Mouse (Mus musculus): ENCODE measurements at regions not wholly inside any gene's neighbourhood (a gene's known extent, or its start where the extent isn't known, plus 50 kb on each side); places are given as distances from the start of the nearest gene placed in this dataset.

DNA sequence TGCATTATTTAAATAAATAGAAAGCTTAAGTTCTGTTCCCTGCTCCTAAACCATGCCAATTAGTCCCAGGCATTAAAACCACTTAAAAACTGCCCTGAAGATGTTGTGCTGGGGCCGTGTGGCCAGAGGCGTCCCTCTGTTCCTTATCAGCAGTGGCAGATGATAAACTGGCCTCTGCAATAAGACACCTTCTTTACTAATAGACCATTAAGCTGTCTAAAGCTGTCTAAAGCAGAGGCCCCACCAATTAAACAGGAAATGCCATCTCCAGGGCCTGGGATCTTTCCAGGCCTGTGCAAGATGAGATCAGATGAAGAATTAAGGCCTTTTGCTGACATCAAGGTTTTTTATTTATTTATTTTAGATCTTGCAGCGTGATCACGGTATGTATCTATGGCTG lies 118.6 kb downstream of the Edn3 start:
- no peak for DNase-seq (ENCODE audit: extremely low spot score in 1 of 2, low spot score in 2 of 2)
- intact Hi-C loops (cut with DNase I): no loop called here

- no peak for DNase-seq (ENCODE audit: extremely low spot score in 1 of 2, low spot score in 2 of 2)
- intact Hi-C loops (cut with DNase I): no loop called here
These were observed 120.2 kb downstream of the Edn3 start for GRCm38 (mm10) chr2:174880659-174881058.

GRCm38 (mm10) chr2:174884232-174885225 lies 124.1 kb downstream of the Edn3 start:
- no peak for DNase-seq (ENCODE audit: extremely low spot score in 1 of 2, low spot score in 2 of 2)
- intact Hi-C loops (cut with DNase I): no loop called here

DNA sequence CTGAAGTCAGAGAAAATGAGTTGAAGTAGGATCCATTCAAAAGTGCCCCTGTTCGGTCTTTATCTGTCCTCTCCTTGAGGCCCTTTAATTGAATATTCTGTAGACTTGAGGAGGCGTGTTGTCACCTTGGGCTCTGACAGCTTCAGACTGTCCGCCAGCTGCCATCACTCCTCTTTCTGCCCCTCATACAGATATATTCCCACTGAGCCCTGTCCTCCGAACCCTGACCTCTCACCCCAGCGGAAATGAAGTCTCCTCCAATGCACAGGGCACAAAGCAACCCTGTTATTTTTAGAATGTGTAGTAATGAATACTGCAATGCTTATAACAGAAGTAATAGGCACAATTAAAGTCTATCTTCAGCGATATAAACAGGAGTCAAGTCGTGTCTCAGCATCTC lies 117.4 kb upstream of the Gm14444 start:
- intact Hi-C loops (cut with DNase I): loop anchor here (10.0 kb wide), 1 partner anchor 1328 kb away; no protein-coding TSS in a partner anchor
- DNase-seq (ENCODE audit: extremely low spot score in 1 of 2, low spot score in 2 of 2): no peak

- peak in 1 of 2 experiments; percentile 34 for DNase-seq (ENCODE audit: extremely low spot score in 1 of 2, low spot score in 2 of 2)
- intact Hi-C loops (cut with DNase I): loop anchor here (5.0 to 10.0 kb wide), 2 partner anchors 40 to 1333 kb away; no protein-coding TSS in a partner anchor
These were observed 112.6 kb upstream of the Gm14444 start for GRCm38 (mm10) chr2:174897424-174897823.

DNA sequence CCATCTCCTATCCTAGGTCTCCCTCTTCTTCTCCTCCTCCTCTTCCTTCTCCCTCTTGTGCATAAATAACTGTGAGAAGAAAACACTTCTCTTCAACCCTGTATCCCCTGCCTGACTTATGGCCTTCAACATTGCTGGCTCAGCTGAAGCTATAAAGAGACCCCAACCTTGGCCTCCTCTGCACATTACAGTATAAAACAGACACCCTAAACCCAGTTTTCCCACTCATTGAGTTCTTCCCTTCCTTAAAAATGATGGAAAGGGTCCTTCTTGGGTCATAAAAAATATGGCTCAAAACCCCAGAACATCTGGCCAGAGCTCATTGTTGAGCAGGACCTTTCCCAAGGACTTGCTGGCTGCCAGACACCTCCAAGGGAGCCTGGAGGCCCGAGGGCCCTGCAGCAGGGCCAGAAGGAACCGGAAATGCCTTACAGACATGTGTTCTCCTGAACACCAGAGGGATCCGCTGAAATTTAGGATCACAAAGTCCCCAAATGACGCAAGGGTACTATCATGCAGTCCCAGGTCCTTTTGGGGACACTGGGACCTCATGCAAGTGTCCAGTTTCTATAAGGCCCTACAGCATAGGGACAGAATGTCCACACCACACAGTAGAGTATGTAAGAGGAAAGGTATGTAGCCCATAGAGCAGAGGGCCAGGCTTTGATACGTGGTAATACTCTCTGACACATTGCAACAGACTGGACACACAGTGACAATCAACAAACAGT lies 109.9 kb upstream of the Gm14444 start:
- intact Hi-C loops (cut with DNase I): loop anchor here (1.0 to 10.0 kb wide), 6 partner anchors 43 to 1715 kb away; no protein-coding TSS in a partner anchor
- no peak for DNase-seq (ENCODE audit: extremely low spot score in 1 of 2, low spot score in 2 of 2)

- intact Hi-C loops (cut with DNase I): loop anchor here (1.0 to 10.0 kb wide), 4 partner anchors 228 to 1716 kb away; no protein-coding TSS in a partner anchor
These were observed 109.4 kb upstream of the Gm14444 start for GRCm38 (mm10) chr2:174900671-174900991.

DNA sequence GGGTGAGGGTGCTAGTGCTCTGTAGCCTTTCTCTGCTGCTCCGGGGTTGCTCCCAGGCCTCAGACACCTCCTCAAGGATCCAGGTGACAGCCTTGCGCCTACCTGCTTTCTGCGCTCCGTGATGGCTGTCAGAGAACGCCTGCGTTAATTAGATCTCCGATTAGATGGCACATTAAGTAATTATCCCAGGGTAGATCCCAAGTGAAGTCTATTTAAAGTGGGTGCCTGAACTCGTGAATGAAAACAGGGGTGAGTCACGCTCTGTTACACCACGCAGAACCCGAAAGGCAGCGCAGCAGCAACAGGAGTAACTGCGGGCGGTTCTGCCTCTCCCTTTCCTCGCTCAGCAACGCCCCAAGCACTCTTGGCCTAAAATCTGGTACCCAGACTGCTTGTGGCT lies 108.2 kb upstream of the Gm14444 start:
- no peak for DNase-seq (ENCODE audit: extremely low spot score in 1 of 2, low spot score in 2 of 2)
- intact Hi-C loops (cut with DNase I): loop anchor here (5.0 to 10.0 kb wide), 3 partner anchors 230 to 1717 kb away; no protein-coding TSS in a partner anchor

More at GRCm38 (mm10) chr2:174900671-174900991, 109.4 kb upstream of the Gm14444 start:
- DNase-seq (ENCODE audit: extremely low spot score in 1 of 2, low spot score in 2 of 2): peak; percentile 49 to 56

DNA sequence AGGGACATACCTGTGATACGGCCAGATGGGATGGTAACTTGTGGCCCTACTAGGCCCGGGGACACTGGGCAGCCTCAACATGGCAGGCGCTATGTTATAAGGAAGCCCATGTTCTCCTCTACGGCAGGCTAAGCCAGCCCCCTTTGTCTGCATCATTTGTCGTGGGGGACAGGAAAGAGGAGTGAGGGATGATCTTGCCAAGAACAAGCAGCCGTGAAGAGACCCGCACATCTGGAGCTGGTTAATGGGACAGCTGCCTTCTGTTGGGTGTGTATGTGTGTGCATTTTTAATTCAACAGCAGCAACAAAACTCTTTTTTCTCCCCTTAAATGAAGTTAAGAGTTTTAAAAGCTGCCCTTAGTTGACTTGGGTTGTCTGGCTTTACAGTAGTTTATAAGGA lies 106.4 kb upstream of the Gm14444 start:
- no peak for DNase-seq (ENCODE audit: extremely low spot score in 1 of 2, low spot score in 2 of 2)
- intact Hi-C loops (cut with DNase I): loop anchor here (5.0 to 10.0 kb wide), 3 partner anchors 231 to 1719 kb away; no protein-coding TSS in a partner anchor

GRCm38 (mm10) chr2:174905865-174906639 lies 104.0 kb upstream of the Gm14444 start:
- peak in 1 of 2 experiments; percentile 27 for DNase-seq (ENCODE audit: extremely low spot score in 1 of 2, low spot score in 2 of 2)
- intact Hi-C loops (cut with DNase I): loop anchor here (10.0 kb wide), 1 partner anchor 1721 kb away; no protein-coding TSS in a partner anchor

GRCm38 (mm10) chr2:174917146-174917905 lies 92.7 kb upstream of the Gm14444 start:
- DNase-seq (ENCODE audit: extremely low spot score in 1 of 2, low spot score in 2 of 2): no peak
- intact Hi-C loops (cut with DNase I): no loop called here

GRCm38 (mm10) chr2:174917975-174918374 lies 92.1 kb upstream of the Gm14444 start:
- no peak for DNase-seq (ENCODE audit: extremely low spot score in 1 of 2, low spot score in 2 of 2)
- intact Hi-C loops (cut with DNase I): no loop called here

- intact Hi-C loops (cut with DNase I): no loop called here
These were observed 87.8 kb upstream of the Gm14444 start for GRCm38 (mm10) chr2:174922208-174922607.

DNA sequence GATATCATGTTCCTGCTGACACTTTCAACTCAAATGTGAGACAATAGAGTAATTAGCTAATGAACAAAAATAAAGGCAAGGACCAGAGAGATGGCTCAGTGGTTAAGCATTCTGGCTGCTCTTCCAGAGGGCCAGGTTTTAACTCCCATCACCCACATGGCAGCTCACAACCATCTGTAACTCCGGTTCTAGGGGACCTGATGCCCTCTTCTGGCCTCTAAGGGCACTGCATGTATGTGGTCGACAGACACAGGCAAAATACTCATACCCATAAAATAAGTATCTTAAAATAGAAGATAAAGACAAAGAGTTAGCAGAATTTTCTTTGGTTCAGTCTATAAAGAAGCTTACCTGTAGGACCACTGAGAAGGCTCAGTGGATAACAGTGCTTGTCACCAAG lies 80.3 kb upstream of the Gm14444 start:
- intact Hi-C loops (cut with DNase I): no loop called here
- DNase-seq (ENCODE audit: extremely low spot score in 1 of 2, low spot score in 2 of 2): no peak

More at GRCm38 (mm10) chr2:174922208-174922607, 87.8 kb upstream of the Gm14444 start:
- no peak for DNase-seq (ENCODE audit: extremely low spot score in 1 of 2, low spot score in 2 of 2)

DNA sequence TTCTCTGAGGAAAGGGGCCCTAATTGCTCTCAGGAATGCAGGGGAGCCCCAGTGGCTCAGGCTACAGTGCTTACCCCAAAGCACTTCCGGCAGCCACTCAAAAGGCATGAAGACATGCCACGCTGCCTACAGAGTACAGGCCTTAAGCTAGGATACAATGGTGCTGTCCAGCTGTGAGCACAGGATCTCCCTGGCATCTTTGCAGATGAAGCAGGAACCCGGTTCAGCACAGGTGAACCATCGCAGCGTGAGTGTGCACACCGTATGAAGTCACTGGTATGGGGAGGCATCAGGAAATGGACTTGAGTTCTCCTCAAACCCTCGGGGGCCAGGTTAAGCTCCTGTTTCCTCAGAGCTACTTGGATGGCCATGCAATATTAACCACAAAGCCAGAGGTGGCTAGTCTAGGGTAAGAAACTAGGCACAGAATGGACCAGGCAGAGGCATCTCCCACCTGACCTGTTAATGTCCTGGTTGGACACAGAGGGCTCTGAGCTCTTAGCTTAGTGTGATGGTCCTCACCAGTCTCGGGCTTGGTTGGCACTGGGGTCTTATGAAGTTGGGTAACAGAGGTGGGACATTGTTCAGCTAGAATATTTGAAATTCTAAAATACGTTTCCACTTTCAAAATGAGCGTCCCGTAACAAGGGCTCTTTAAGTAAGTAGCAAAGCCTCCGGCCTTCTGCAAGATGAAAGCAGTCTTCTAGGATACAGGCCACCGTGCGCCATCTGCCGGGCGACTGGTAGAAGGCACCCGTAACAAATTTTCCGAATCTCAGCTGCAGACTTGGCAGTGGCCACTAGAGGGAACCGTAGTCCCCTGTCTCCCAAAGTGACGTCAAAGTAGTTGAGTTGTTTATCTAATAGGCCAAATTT lies 77.7 kb upstream of the Gm14444 start:
- intact Hi-C loops (cut with DNase I): no loop called here
- DNase-seq (ENCODE audit: extremely low spot score in 1 of 2, low spot score in 2 of 2): peak; percentile 77 to 87

DNA sequence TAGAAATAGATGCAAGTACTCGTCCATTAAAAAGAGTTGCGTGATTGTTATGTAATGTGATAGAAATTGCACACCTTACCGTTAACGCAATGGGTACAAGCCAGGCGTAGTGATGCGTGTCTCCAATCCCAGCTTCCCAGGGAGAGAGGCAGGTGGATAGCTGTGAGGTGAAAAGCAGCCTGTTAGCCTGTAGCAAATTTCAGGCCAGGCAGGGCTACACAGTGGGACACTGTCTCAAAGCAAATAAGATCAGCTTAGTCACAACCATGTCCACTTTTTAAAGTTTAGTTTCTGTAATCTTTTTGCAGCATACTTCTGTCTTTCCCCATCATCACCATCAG lies 77.1 kb upstream of the Gm14444 start:
- intact Hi-C loops (cut with DNase I): no loop called here
- no peak for DNase-seq (ENCODE audit: extremely low spot score in 1 of 2, low spot score in 2 of 2)

DNA sequence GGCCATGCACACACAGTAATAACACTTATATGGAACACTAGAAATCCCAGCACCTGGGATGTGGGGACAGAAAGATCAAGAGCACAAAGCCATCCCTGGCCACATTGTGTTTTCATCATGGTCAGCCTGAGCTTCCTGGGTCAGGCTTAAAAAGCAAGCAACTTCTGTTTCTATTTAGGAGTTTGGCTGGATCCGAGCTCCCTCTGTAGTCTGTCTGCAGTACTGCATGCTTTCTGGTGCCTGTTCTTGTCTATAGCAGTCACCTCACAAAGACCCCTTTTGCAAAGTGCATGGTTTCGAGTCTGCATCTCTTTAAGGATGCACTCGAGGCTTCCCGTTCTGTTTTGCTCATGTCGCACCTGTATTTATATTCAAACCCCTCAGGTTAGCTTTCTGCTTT lies 73.4 kb upstream of the Gm14444 start:
- no peak for DNase-seq (ENCODE audit: extremely low spot score in 1 of 2, low spot score in 2 of 2)
- intact Hi-C loops (cut with DNase I): no loop called here
